Mouse (Mus musculus) heart, adult 8-10 months (tissue): ENCODE measurements around the gene Nfatc3. TPM values are rescaled to one million over a fixed set of nuclear protein-coding genes. Genes with fewer than 3 reads are reported as not detected.
"Not testable (repeated sequence)": the region's sequence is repeated elsewhere in the genome, so short reads cannot be mapped to it uniquely, and the experiment has no call there.

Experiments used
- DNase-seq: peaks from one replicate; pipeline ENCODE4 v3.0.0; 2022; ENCODE audit warnings: low spot score
- total RNA-seq, 4 experiments: library from RNA; stranded (reverse); gene quantifications; 2 replicates each; pipeline ENCODE4 v1.2.4; 2022

Gene Nfatc3
- total RNA-seq = 10 to 100 TPM; 14.1 to 19.5 (median 18.0) TPM

DNA sequence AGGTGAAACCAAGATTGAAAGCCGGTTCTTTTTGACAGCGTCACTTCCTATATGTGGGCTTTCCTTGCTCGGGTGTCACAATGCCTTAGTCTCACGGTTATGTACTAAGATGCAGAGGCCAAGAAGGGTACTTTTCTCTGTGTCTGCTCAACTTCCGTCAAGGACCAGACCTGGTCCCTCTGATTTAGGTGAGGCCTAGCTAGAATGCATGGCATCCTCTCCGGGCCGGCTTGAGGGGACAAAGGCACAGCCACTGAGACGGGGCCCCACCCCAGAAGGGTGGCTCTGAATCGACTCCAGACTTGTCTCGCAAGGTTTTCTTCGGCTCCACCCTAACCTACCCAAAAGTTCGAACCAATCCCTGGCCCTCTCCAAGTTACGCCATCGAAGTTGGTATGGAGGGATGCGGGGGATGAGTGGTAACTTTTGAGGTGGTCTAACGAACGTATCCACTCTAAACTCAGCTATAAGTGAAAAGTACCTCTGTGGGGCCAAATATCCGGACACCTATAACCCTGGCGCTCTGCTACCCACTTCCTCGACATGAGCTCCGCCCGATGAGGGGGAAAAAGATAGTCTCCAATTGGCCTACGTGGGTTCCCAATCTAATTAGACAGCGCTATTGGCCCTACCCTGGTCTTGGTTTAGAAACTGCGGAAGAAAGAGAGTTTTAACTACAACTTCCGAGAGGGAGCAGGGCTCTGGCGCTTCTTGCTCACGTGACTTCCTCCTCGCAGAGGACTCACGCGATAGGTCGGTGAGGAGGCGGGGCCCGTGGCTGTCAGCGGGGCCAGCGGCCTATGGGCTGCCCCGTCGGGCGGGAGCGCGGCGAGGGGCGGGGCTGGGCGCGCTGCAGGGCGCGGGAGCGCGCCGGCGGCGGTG lies at the start of gene Nfatc3:
TSS of gene Nfatc3 (plus strand) at position 110 of the 882 bp plus-strand sequence.
- peak; percentile 97 for DNase-seq

DNA sequence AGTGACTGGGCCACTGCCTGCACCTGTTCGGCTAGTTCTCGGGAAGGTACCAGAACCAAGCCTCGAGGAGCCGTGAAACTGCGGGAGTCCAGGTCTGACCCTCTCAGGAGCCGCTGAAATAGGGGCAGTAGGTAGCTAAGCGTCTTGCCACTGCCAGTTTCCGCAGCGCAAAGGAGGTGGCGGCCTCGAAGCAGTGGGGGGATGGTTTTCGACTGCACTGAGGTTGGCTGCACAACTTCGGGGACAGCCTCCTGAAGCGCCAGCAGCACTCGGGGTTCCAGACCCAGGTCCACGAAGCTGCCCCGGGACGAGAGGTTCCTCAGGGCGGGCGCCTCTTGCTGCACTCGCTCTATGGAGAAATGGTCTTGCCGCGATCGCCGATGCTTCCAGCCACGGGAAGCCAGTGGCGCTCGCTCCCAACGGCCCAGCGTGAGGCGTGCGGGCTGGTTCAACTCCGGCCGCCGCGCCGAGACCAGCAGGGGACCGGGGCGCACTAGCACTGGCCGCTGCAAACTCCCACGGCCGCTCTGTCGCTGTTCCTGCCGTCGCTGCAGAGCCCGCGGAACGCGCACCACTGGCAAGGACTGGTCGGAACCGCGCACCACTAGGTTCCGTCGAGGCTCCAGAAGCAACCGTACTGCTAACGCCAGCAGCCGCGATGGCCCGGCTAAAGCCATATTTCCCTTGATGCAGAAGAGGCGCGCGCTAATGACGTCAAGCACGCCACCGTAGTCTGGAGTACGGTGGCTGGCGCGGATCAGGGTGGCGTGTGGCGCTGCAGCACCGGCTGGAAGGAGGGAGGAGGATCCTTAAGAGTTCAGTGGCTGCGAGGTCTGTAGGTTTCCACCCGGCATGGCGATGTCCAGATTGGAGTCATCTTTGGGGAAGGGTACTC lies 47.6 kb upstream of the Nfatc3 start:
- DNase-seq = peak; percentile 88

DNA sequence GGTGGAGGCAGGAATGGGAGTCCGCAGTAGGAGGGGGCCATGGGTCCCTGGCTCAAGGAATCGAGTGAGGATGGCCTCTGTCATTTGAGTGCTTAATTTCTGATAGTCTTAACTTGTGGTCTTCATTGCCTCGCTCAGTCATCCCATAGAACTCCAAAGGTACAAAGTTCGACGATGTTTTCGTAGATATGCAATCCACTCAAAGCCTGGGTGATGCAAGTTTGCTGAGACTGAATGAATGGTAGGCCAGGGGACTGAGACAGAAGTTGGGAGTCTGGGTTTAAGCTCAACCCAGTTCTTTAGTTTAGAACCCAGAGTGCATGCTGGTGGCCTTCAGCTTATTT lies 47.0 kb upstream of the Nfatc3 start, which contains the start of gene Ddx28:
TSS of gene Ddx28 (minus strand) at position 240 of the 344 bp plus-strand sequence.
- no peak for DNase-seq

DNA sequence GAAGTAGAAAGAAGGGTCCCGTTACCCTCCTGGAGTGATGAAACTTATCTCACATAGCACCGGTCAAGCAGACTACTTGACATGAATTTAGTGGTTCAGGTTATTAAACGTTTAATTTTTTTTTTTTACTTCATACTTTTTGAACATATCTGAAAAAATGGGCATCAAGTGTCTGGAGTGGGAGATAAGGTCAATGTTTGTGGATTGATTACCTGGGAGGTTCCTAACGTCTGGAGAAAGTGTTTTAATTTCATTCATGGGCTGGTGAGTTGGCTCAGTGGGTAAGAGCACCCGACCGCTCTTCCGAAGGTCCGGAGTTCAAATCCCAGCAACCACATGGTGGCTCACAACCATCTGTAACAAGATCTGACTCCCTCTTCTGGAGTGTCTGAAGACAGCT lies 46.4 kb upstream of the Nfatc3 start:
- DNase-seq = not testable (repeated sequence)

DNA sequence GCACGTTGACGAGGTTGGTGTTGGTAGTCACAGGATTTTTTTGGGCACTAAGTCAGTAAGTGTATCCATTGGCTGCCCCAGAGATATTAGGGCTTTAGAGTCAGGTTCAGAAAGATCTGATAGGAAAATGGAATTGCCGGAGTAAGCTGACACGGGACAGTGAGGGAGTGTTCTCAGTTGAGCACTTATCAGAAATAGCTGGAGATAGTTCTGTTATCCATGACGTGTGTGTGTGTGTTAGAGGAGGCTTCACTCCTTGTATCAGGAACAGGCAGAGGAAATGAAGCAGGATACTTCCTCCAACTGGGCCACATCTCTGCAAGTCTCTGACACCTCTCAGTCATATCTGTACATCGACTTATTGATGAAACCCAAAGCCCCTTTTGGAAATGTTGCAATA lies 42.4 kb upstream of the Nfatc3 start:
- no peak for DNase-seq

DNA sequence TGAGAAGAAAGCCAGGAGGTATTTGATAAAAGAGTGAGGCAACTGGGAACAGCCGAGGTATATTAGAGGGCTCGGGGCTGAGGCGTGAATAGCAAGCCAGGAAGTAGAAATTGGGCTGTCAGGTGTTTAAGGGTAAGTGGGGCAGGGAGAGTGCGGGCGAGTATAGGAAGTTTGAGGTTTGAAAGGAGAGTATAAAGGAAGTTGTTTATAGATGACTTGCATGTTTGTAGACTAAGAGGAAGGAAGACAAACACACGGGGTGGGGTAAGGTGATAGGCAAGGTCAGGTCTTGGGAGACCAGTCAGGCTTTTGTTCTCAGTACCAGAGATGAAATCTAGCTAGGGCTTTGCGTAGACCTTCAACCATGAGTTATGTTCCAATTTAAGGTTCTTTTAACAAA lies 41.5 kb upstream of the Nfatc3 start:
- DNase-seq = no peak

DNA sequence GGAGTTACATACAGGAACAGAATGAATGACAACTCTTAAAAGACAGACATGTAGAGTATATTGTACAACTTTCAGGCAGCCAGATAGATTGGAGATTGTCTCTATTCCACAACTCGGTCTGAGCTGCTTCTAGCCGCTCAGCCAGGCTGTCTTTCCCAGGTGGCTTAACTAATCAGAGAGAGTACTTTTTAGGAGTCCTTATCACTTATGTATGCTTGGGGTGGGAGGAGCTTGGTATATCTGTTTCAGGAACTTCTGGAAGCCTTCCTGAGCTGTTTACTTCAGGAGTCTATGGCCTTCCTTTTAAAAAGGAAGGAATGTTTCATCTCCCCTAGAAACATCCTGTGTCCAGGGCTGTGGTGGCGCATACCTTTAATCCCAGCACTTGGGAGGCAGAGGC lies 40.6 kb upstream of the Nfatc3 start:
- DNase-seq = no peak

DNA sequence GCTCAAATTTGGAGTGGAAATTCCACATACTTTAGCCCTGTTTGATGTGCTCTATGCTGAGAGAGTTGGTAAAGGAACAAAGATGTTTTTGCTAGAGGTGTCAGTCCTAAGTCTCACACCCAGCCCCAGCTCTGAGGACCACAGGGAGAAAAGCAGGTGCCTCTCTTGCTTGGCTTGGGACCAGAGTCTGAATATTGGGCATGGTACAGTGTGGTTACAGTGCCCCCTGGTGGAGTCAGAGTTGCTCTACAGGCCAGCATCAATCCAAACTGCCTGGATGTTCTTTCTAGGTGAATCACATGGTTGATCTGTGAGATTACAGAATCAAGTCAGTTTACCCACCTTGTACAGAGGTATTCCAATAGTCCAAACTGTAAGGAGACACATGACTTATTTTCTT lies 36.2 kb upstream of the Nfatc3 start:
- peak; percentile 76 for DNase-seq

DNA sequence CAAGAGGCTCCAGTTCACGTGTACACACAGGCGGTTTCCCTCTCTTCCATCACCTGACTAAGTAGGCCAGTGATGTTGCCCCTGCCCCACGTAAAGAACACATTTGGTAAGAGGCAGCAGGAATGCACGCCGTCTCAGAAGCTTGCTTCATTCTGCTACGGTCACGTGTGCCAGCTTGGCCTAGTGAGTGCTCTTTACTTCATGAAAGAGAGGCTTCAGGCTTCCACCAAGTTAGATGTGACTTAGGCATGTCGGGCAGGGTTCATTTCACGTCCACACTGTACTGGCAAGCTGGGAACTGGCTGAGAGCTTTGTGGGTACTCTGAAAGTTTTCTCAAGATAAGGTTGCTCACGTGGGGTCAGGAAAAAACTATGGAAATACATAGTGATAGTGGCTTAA lies 19.9 kb upstream of the Nfatc3 start:
- DNase-seq = no peak

DNA sequence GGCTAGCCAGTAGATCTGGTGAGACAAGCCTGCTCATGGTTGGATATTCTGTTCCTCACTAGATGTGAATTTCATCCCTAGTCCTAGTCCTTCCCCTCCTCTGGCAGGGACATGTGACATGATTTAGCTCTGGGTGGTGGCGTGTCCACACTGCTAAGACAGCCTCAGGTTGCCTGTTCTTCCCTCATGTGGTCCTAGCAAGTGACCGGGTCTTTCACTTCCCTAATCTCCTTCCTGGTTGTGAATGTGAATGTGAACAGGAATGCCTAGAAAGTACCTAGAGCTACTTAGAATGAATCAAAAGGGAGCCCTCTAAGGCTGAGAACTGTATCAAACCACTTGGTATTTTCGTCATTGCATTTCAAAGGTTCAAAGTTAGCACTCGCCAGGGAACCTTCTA lies 19.0 kb upstream of the Nfatc3 start:
- DNase-seq = no peak

DNA sequence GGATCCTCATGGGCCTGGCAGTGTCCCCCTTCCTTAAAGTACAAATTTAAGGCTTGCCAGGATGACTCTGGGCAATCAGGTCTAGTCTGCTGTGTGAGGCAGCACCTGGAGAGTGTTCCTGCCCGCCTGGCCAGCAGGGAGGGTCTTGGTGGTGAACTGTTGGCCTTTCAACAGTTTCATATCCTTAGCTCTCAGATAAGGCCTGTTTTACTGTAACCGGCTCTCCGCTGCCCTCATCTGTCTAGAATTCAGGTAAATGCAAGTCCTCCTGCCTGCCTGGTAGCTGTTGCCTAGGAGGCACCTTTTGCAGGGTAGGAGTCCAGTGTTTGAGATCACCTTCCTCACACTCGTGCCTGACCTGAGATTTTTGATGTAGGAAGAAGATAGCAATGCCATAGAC lies 18.4 kb upstream of the Nfatc3 start:
- no peak for DNase-seq

DNA sequence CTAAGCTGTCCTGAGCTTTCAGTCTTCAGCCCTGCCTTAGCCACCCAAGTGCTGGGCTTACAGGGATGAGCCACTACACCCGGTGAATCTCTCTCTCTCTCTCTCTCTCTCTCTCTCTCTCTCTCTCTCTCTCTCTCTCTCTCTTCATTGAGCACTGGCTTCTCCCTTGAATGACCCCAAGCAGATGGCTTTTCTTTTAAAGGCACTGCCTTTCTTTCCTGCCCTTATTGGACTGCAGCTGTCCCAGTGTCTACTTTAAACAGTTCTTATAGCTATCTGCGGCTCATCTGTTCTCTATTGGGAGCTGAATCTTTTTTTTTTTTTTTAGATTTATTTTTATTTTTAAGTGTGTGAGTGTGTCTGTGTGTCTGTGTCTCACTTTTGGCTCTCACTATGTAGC lies 15.6 kb upstream of the Nfatc3 start:
- DNase-seq = no peak

DNA sequence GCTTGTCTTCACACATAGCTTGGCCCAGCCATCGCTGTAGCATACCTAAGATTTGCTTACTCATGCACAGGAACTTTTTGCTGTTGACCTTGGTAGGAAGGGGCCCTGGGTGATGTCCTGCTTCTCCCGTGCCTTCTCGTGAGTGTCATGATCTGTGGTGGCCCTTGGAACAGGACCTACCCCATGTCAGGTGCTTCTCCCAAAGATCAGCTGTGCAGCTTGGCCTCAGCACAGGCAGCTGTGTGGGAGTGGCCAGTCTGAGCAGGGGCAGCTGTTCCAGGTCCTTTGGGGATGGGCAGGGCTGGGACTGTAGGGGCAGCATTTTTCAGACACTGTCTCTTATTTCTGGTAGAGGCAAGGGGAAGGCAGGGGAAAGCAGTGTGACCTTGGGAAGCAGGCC lies 14.5 kb upstream of the Nfatc3 start:
- DNase-seq = peak; percentile 46

DNA sequence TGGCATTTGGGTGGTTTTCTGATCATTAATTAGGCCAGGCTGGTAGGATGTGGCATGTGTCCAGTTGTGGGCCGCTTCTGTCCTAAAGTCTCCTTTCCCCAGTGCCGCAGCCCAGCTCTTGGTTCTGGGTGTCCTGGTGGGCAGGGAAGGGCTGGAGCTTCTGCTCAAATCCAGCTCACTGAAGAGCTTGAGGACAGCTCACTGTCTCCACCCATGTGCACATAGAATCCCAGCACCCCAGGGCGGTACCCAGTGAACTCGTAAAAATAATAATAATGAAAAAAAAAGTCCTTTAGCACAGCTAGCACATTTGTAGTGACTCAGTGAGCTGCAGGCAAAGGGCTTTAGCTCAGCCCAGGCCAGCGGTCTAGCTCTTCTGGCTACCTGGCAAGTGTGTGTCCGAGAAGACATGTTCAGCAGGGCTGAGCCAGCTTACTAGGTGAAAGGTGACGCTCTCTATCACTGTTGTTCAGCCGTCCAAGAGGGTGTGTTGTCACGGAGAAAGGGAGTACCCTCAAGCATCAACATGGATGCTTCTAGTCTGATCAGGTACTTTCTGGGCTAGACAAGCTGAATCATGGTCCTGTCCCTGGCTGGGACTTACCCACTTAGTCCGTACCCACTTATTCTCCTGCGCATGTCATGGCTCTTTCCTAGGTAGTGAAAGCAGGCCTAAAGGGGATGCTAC lies 11.6 kb upstream of the Nfatc3 start:
- no peak for DNase-seq

DNA sequence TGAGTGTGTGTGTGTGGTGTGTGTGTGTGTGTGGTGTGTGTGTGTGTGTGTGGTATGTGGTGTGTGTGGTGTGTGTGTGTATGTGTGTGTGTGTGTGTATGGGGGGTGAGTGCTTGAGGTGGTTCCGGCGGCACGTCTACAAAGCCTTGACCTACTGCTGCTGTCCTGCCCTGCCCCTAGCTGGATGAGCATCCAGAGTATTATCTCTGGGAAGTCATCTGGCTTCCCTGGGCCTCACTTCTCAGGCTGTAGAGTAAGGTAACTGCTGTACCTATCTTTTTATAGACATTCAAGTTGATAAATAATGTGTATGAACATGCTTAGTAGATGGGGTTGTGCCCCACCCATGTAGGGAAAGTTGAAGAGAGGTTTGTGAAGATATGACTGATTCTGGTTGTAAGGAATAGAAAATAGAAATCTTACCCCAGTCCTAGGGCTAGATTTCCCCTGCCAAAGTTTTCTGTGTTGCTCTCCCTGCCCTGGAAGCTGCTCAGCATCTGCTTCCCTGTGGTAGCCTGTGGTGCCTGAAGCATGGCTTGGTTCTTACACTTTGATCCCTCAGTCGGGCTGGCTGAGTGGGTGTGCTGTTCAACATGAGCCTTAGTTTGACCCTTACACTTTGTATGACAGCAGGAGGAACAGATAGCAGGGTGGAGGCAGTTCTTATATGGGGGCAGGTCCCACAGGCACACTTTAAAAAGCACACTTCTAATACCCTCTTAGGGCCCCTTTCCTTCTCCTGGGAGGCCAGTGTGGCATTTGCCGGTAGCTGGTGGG lies 10.6 kb upstream of the Nfatc3 start:
- no peak for DNase-seq

DNA sequence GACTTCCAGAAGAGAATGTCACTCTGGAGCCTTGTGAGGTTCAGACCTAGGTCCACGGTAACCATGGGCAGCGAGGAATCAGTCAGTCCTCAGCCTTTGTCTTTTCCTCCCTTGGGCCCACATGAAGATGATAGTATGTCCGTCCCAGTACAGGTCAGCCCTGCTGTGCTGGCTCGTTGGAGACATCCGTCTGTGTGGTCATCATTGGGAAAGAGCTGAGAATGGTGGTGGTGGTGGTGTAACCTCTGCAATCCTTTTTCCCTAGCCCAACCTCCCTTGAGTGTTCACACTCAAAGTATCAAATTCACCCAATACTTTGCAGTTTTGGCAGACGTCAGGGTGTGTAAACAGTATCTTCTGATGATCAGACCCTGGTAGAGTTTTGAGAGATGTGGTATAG lies 8.8 kb upstream of the Nfatc3 start:
- DNase-seq = no peak

DNA sequence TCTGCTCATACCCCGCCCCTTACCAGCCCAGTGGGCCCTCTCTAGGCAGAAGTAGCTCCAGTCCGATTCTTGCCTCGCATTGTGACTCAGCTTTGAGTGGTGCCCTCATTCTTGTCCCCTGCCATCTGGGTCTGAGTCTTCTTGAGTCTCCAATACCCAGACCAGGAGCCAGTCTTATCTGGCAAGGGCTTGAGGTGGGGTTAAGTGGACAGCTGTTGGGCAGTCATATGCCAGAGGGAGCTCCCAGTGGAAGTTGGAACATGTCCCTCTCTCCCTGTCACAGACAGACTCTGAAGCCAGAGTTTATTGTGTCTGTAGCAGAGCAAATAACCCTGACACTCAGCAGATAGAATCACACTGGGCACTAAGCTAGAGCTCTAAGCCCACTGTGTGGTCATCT lies 7.6 kb upstream of the Nfatc3 start:
- DNase-seq = no peak

DNA sequence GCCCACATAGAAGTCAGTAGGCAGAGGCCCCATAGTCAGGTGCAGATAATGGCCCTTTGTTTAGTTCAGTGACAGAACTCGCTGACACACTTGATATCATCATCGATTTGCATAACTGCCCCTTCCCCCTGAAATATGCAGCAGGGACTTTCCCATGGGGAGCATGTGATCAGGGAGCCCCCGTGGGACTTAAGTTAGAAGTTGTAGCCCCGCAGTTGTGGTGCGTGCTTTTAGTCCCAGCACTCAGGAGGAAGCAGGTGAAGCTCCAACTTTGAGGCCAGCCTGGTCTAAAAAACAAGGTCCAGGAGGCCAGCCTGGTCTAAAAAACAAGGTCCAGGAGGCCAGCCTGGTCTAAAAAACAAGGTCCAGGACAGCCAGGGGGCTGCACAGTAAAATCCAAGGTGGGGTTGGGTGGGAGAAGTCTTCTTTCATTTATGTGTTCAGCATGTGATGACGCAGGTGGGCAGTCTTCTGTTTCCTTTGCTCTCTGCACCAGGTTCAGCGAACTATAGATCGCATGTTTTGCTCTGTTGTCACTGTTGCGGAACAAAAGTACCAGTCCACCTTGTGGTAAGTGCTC lies 6.0 kb upstream of the Nfatc3 start:
- DNase-seq = no peak

DNA sequence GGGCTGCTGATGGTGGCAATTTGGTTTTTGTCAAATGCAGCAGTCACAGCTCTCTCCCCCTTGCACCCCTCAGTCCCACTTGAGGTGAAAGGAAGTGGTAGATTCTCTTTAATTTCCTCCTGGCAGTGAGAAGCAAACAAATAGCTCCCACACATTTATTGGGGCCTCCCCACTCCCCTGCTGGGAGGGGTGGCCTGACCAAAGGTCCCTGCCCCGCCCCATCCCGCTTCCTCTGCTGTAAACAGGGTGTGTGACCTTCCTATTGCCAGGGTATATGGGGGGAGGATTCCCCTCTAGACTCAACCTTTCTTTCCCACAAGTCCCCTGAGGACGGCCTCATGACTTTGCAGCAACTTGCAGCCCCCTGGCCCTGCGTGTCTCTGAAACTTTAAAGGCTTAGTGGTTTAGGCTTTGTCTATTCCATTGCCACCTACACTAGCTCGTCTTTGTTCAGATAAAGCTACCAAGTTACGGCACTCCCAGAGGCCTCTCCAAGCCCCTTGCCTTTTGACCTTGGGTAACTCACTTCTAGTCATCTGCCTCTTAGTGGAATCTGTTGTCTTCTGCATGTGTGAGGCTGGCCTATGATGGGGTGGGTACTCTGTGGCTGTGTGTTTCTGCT lies 4.3 kb upstream of the Nfatc3 start:
- DNase-seq = peak; percentile 53

DNA sequence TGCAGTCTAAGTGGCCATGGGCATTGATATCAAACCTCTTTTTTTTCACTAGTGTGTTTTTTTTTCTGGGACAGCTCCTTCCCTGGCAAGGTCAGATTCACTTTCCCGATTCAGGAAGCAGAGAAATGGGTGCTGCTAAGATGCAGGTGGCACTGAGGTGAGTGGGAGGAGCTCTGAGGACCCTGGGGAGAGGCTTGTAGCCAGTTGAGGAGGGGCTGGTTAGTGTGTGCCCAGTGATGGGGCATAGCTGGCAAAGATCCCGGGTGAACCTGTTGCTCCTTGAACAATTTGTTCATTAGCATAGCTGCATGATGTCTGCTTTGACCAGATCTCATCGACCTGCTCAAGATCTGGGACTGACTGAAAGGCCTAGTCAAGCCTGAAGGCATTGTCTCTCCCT lies 3.6 kb upstream of the Nfatc3 start:
- no peak for DNase-seq
